Mouse (Mus musculus) cerebellum, adult 11 months (tissue): ENCODE results near the gene Hdac11.
"Not testable (repeated sequence)": the region's sequence is repeated elsewhere in the genome, so short reads cannot be mapped to it uniquely, and the experiment has no call there.

Source experiments
- DNase-seq: peaks from one replicate; pipeline ENCODE4 v3.0.0; 2022

Gene Hdac11

GRCm38 (mm10) chr6:91209780-91210179 lies 53.3 kb downstream of the Hdac11 start:
- no peak for DNase-seq

- DNase-seq = no peak
Measured at GRCm38 (mm10) chr6:91210852-91211251, 54.4 kb downstream of the Hdac11 start.

GRCm38 (mm10) chr6:91212155-91212554 lies 55.7 kb downstream of the Hdac11 start, which contains the start of gene Fbln2:
Fbln2 (plus strand) TSS chr6:91212455.
- not testable (repeated sequence) for DNase-seq

GRCm38 (mm10) chr6:91212571-91212970 lies 56.1 kb downstream of the Hdac11 start:
- no peak for DNase-seq

GRCm38 (mm10) chr6:91213287-91214218 lies 57.1 kb downstream of the Hdac11 start:
- DNase-seq = no peak

- no peak for DNase-seq
Measured at GRCm38 (mm10) chr6:91215454-91215853, 59.0 kb downstream of the Hdac11 start.

GRCm38 (mm10) chr6:91218445-91218844 lies 62.0 kb downstream of the Hdac11 start:
- DNase-seq = no peak

GRCm38 (mm10) chr6:91218871-91219270 lies 62.4 kb downstream of the Hdac11 start:
- DNase-seq = no peak

GRCm38 (mm10) chr6:91220062-91220461 lies 63.6 kb downstream of the Hdac11 start:
- no peak for DNase-seq

GRCm38 (mm10) chr6:91221094-91221493 lies 64.6 kb downstream of the Hdac11 start:
- DNase-seq = no peak

- no peak for DNase-seq
Measured at GRCm38 (mm10) chr6:91222694-91223346, 66.4 kb downstream of the Hdac11 start.
